Mouse (Mus musculus) CH12.LX (cell line): ENCODE measurements around the gene Pigk. TPM values are rescaled to one million over a fixed set of nuclear protein-coding genes. Genes with fewer than 3 reads are reported as not detected.

ENCODE experiments used
- DNase-seq: peaks from one replicate; pipeline ENCODE4 v3.0.0-alpha.2; 2013; ENCODE audit errors: extremely low read depth
- H3K27ac ChIP-seq: 2 replicates; pipeline ENCODE4 v1.5.1; 2012; ENCODE audit warnings: low read depth, mild to moderate bottlenecking, control low read depth, moderate library complexity; ENCODE audit not compliant: insufficient read depth
- H3K27me3 ChIP-seq: replicated peaks from 2 replicates; pipeline ENCODE3; 2012; ENCODE audit warnings: inconsistent platforms
- H3K36me3 ChIP-seq, 2 experiments: replicated peaks in 1 of 2; 2 replicates each; pipeline versions ENCODE3 to v1.6.1; 2012; ENCODE audit warnings: inconsistent platforms in 1 of 2, low read length in 1 of 2, mild to moderate bottlenecking in 1 of 2, mixed read lengths in 1 of 2, moderate library complexity in 1 of 2; ENCODE audit not compliant: control insufficient read depth in 1 of 2, insufficient read depth in 1 of 2
- H3K4me1 ChIP-seq, 2 experiments: 2 replicates each; pipeline ENCODE4 v1.6.1; 2012; ENCODE audit warnings: inconsistent platforms in 1 of 2, moderate library complexity in 1 of 2; ENCODE audit not compliant: insufficient read depth in 2 of 2, control insufficient read depth in 1 of 2
- H3K4me2 ChIP-seq: 2 replicates; pipeline ENCODE4 v1.6.1; 2012; ENCODE audit warnings: low read depth, mild to moderate bottlenecking, control low read depth; ENCODE audit not compliant: poor library complexity, insufficient read depth, severe bottlenecking
- H3K4me3 ChIP-seq, 3 experiments: fragments of 150-350 bp in 1 of 3; sonication (generic) in 1 of 3; replicated peaks in 1 of 3; 2 replicates each; pipeline versions ENCODE3 to v1.5.1; 2011 to 2012; ENCODE audit warnings: low read depth in 2 of 3, low read length in 2 of 3, mild to moderate bottlenecking in 2 of 3, moderate library complexity in 2 of 3, control low read depth in 1 of 3, improper control_type of control experiment in 1 of 3, inconsistent platforms in 1 of 3, mixed read lengths in 1 of 3; ENCODE audit not compliant: poor library complexity in 1 of 3
- H3K79me2 ChIP-seq: replicated peaks from 2 replicates; pipeline ENCODE4 v1.6.1; 2012; ENCODE audit warnings: mild to moderate bottlenecking, moderate library complexity; ENCODE audit not compliant: control insufficient read depth, poor library complexity, insufficient read depth, severe bottlenecking; ENCODE audit errors: extremely low read depth
- H3K9ac ChIP-seq: 2 replicates; pipeline ENCODE4 v1.6.1; 2012; ENCODE audit warnings: low read depth, mild to moderate bottlenecking, control low read depth, moderate library complexity; ENCODE audit not compliant: insufficient read depth
- H3K9me3 ChIP-seq: replicated peaks from 2 replicates; pipeline ENCODE3; 2012; ENCODE audit warnings: low read length, inconsistent platforms, mixed read lengths
- CHD1 ChIP-seq: IDR thresholded peaks from 2 replicates; pipeline ENCODE4 v1.6.1; 2012; ENCODE audit warnings: low read depth, low read length, improper control_type of control experiment, inconsistent platforms
- E2F4 ChIP-seq: IDR thresholded peaks from 2 replicates; pipeline ENCODE4 v1.6.1; 2011; ENCODE audit warnings: low read depth, low read length, improper control_type of control experiment; ENCODE audit not compliant: insufficient replicate concordance
- ELF1 ChIP-seq: IDR thresholded peaks from 2 replicates; pipeline ENCODE4 v1.6.1; 2014; ENCODE audit warnings: low read depth, mild to moderate bottlenecking, inconsistent platforms, low read length, improper control_type of control experiment
- EP300 ChIP-seq: IDR thresholded peaks from 2 replicates; pipeline ENCODE4 v1.6.1; 2011; ENCODE audit warnings: low read length, improper control_type of control experiment
- ETS1 ChIP-seq: conservative IDR thresholded peaks from 2 replicates; pipeline ENCODE4 v1.6.1; 2012; ENCODE audit warnings: low read depth, mild to moderate bottlenecking, inconsistent platforms, low read length, improper control_type of control experiment, moderate library complexity
- IRF4 ChIP-seq: IDR thresholded peaks from 2 replicates; pipeline ENCODE4 v1.6.1; 2014; ENCODE audit warnings: low read depth, mild to moderate bottlenecking, inconsistent platforms, low read length, improper control_type of control experiment
- JUN ChIP-seq: IDR thresholded peaks from 2 replicates; pipeline ENCODE4 v1.6.1; 2011; ENCODE audit warnings: low read depth, mild to moderate bottlenecking, low read length, improper control_type of control experiment, moderate library complexity; ENCODE audit not compliant: insufficient read depth
- KAT2A ChIP-seq: IDR thresholded peaks from 2 replicates; pipeline ENCODE4 v1.6.1; 2012; ENCODE audit warnings: low read length, improper control_type of control experiment, inconsistent platforms; ENCODE audit not compliant: insufficient replicate concordance
- MAFK ChIP-seq: IDR thresholded peaks from 2 replicates; pipeline ENCODE4 v1.6.1; 2011; ENCODE audit warnings: low read length, improper control_type of control experiment; ENCODE audit not compliant: insufficient replicate concordance
- MYC ChIP-seq: IDR thresholded peaks from 2 replicates; pipeline ENCODE4 v1.6.1; 2011; ENCODE audit warnings: low read depth, mild to moderate bottlenecking, improper control_type of control experiment, low read length
- NRF1 ChIP-seq: IDR thresholded peaks from 2 replicates; pipeline ENCODE4 v1.6.1; 2014; ENCODE audit warnings: low read depth, mild to moderate bottlenecking, inconsistent platforms, low read length, improper control_type of control experiment, moderate library complexity
- POLR2AphosphoS2 ChIP-seq: IDR thresholded peaks from 2 replicates; pipeline ENCODE4 v1.6.1; 2011; ENCODE audit warnings: low read depth, low read length, improper control_type of control experiment
- SIN3A ChIP-seq: IDR thresholded peaks from 2 replicates; pipeline ENCODE4 v1.6.1; 2012; ENCODE audit warnings: low read length, improper control_type of control experiment, inconsistent platforms
- TBP ChIP-seq: conservative IDR thresholded peaks from 2 replicates; pipeline ENCODE4 v1.6.1; 2011; ENCODE audit warnings: low read depth, low read length, improper control_type of control experiment
- TCF12 ChIP-seq: IDR thresholded peaks from 2 replicates; pipeline ENCODE4 v1.6.1; 2014; ENCODE audit warnings: low read depth, mild to moderate bottlenecking, inconsistent platforms, low read length, improper control_type of control experiment
- ZMIZ1 ChIP-seq: IDR thresholded peaks from 2 replicates; pipeline ENCODE4 v1.6.1; 2012; ENCODE audit warnings: low read depth, mild to moderate bottlenecking, inconsistent platforms, low read length, improper control_type of control experiment
- dilution Hi-C: fragments of 300-500 bp; cut with MboI; formaldehyde crosslinking; loops from 2 replicates; pipeline ENCODE4 v1.14.3; 2020; ENCODE audit warnings: low sequenced_read_pairs; ENCODE audit not compliant: extremely low pct_unique_long_range_greater_than_20kb, extremely low pct_ligation_motif_present
- in situ Hi-C: fragments of 300-500 bp; cut with MboI; formaldehyde crosslinking; loops from 3 replicates; pipeline ENCODE4 v1.14.3; 2019; ENCODE audit warnings: low sequenced_read_pairs, low pct_ligation_motif_present, low pct_unique_long_range_greater_than_20kb, mixed read lengths
- polyA plus RNA-seq: library from polyadenylated mRNA; unstranded; fragments of >175 nt; gene quantifications from 2 replicates; pipeline ENCODE4 v1.2.1, GENCODE M21; 2012; ENCODE audit warnings: low read depth; ENCODE audit not compliant: insufficient read length
- total RNA-seq, 2 experiments: library from RNA; depleted of rRNA; stranded (reverse); fragments of 300-350 nt in 1 of 2; fragments of >200 nt in 1 of 2; gene quantifications; 2 replicates each; pipeline ENCODE4 v1.2.3; 2012 to 2014

Pigk gene
- total and polyA plus RNA-seq, 3 experiments: 56.4 to 79.3 (median 67.5) TPM

- H3K4me1 ChIP-seq: 0 out of 4 replicates have a peak, but pooled peaks cover 0 to 2% of the 10 kb centered on the region in 2 experiments
Observed at GRCm38 (mm10) chr3:152832436-152832835, 118.5 kb downstream of the Pigk start.

GRCm38 (mm10) chr3:152837407-152837806 is 123.5 kb downstream of the Pigk start:
- TF ChIP-seq TBP (no peak), ZMIZ1 (no peak), IRF4 (no peak), E2F4 (no peak), EP300 (no peak), KAT2A (no peak), ETS1 (no peak), SIN3A (no peak), MAFK (no peak), ELF1 (no peak), JUN (no peak), CHD1 (no peak), TCF12 (no peak), MYC (no peak), NRF1 (no peak), POLR2AphosphoS2 (no peak)
- Histone ChIP-seq H3K27ac (no peak overlapping the region), H3K79me2 (no peaks in the 10 kb centered on the region), H3K4me3 (no peak overlapping the region), H3K4me1 (no peaks in the 10 kb centered on the region), H3K9me3 (peaks cover 2% of the 10 kb centered on the region), H3K4me2 (no peak overlapping the region), H3K36me3 (no peaks in the 10 kb centered on the region), H3K9ac (no peak overlapping the region), H3K27me3 (no peaks in the 10 kb centered on the region)
- dilution Hi-C loops: no loop called here
- in situ Hi-C loops: no loop called here
- DNase-seq: no peak

More at GRCm38 (mm10) chr3:152832436-152832835, 118.5 kb downstream of the Pigk start:
- dilution Hi-C loops: no loop called here
- H3K4me2 ChIP-seq: no peak overlapping the region
- no peaks in the 10 kb centered on the region for H3K79me2 ChIP-seq
- H3K4me3 ChIP-seq: no peak overlapping the region
- H3K27ac ChIP-seq: no peak overlapping the region
- DNase-seq: no peak
- in situ Hi-C loops: no loop called here
- no peaks in the 10 kb centered on the region for H3K36me3 ChIP-seq
- TF ChIP-seq TBP: no peak
- H3K27me3 ChIP-seq: no peaks in the 10 kb centered on the region
- peaks cover 2% of the 10 kb centered on the region for H3K9me3 ChIP-seq
- no peak overlapping the region for H3K9ac ChIP-seq
